ENCODE assay signal across 8 mouse cellular contexts in the genomic region with DNA sequence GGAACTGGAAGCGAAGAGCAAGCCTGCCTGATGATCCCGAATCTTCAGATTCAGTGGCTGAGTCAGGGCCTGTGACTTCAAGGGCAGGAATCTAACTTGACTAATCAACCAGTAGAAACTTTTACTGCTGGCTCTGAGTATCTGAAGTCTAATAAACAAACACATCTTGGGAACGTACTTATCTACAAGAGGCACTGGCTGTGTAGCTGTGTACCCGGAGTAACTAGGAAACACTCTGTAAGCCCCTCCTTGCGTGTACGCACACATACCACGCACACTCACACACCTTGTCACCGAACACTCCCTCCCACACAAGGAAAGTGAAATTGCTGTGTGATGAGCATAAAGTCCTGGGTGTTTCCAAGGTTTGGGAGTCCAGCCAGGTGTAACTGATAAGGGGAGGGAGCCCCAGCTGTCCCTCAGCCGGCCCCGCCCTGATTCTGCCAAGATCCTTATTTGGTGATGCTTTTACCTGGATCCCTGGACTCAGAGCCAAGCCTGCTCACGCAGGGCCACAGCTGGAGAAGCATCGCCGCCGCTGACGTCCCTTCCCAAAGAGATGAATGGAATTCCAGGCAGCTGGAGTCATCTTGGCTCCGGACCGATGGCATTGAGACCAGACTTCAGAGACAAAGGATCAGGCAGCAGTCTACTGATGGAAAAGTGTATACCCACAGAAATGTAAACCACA. TPM values are rescaled to one million over a fixed set of nuclear protein-coding genes. Genes with fewer than 3 reads are reported as not detected.
DNase-seq lines count a peak whose midpoint lies in the region; ATAC-seq lines count a peak whose summit lies in the region.

No protein-coding gene starts in this region.

- 0 out of 2 replicates have a peak, but pooled peaks cover 3% of the 10 kb centered on the region for H3K27me3 ChIP-seq in embryonic facial prominence, embryonic 15.5 days
- no peaks in the 10 kb centered on the region for H3K27me3 ChIP-seq in heart, embryonic 14.5 days (ENCODE audit: control insufficient read depth, insufficient read depth, low read length)
- 0 out of 2 replicates have a peak, but pooled peaks cover 4% of the 10 kb centered on the region for H3K27me3 ChIP-seq in limb, embryonic 11.5 days (ENCODE audit: control insufficient read depth, insufficient read depth, low read length)
- H3K27me3 ChIP-seq in midbrain, embryonic 14.5 days (ENCODE audit: control insufficient read depth, insufficient read depth, low read length), result peaks cover 7% of the 10 kb centered on the region; the same call in 1 of the 2 replicates

- H3K4me1 ChIP-seq in embryonic facial prominence, embryonic 15.5 days, result peaks cover 34% of the 10 kb centered on the region
- peaks cover 17 to 18% of the 10 kb centered on the region in 2 experiments for H3K4me1 ChIP-seq in heart, embryonic 14.5 days (ENCODE audit: control insufficient read depth in 2 of 2, insufficient read depth in 2 of 2, low read length in 2 of 2)
- H3K4me1 ChIP-seq in limb, embryonic 11.5 days (ENCODE audit: control insufficient read depth, insufficient read depth, low read length), result peaks cover 5% of the 10 kb centered on the region; the same call in 1 of the 2 replicates
- peaks cover 8% of the 10 kb centered on the region; the same call in 1 of the 2 replicates for H3K4me1 ChIP-seq in midbrain, embryonic 14.5 days (ENCODE audit: control insufficient read depth, insufficient read depth, low read length)

- peak overlapping the region; percentile 63 for H3K27ac ChIP-seq in embryonic facial prominence, embryonic 15.5 days (replicated peaks)
- peak overlapping the region; percentile 39 to 51; a peak in 2 of 4 replicates for H3K27ac ChIP-seq in heart, embryonic 14.5 days (replicated peaks in 1 of 2; ENCODE audit: control insufficient read depth in 1 of 2, insufficient read depth in 1 of 2, low read depth in 2 of 2, low read length in 2 of 2)
- no peak overlapping the region for H3K27ac ChIP-seq in limb, embryonic 11.5 days (replicated peaks; ENCODE audit: low read depth, low read length)
- no peak overlapping the region for H3K27ac ChIP-seq in midbrain, embryonic 14.5 days (replicated peaks; ENCODE audit: low read depth, low read length)

- H3K9me3 ChIP-seq in embryonic facial prominence, embryonic 15.5 days (replicated peaks), result no peaks in the 10 kb centered on the region
- no peaks in the 10 kb centered on the region for H3K9me3 ChIP-seq in heart, embryonic 14.5 days (ENCODE audit: control insufficient read depth, low read length)
- H3K9me3 ChIP-seq in limb, embryonic 11.5 days (ENCODE audit: control insufficient read depth, low read length), result no peaks in the 10 kb centered on the region
- H3K9me3 ChIP-seq in midbrain, embryonic 14.5 days (ENCODE audit: control insufficient read depth, low read length), result no peaks in the 10 kb centered on the region

- H3K4me3 ChIP-seq in embryonic facial prominence, embryonic 15.5 days (replicated peaks), result peak overlapping the region; percentile 66
- peak overlapping the region; percentile 17 to 52; a peak in 3 of 4 replicates for H3K4me3 ChIP-seq in heart, embryonic 14.5 days (ENCODE audit: control insufficient read depth in 1 of 2, insufficient read depth in 1 of 2, low read depth in 1 of 2, low read length in 2 of 2)
- H3K4me3 ChIP-seq in limb, embryonic 11.5 days (ENCODE audit: low read depth, low read length), result peak overlapping the region; percentile 8; the same call in 1 of the 2 replicates
- peak overlapping the region; percentile 47 for H3K4me3 ChIP-seq in midbrain, embryonic 14.5 days (replicated peaks; ENCODE audit: low read depth, low read length)

- peak overlapping the region; percentile 93 for H3K4me2 ChIP-seq in embryonic facial prominence, embryonic 15.5 days (replicated peaks)
- peak overlapping the region; percentile 92 for H3K4me2 ChIP-seq in heart, embryonic 14.5 days (ENCODE audit: low read length)
- H3K4me2 ChIP-seq in limb, embryonic 11.5 days (ENCODE audit: low read depth, severe bottlenecking), result peak overlapping the region; percentile 63
- H3K4me2 ChIP-seq in midbrain, embryonic 14.5 days (ENCODE audit: low read length), result peak overlapping the region; percentile 96

- H3K36me3 ChIP-seq in embryonic facial prominence, embryonic 15.5 days, result peaks cover 5% of the 10 kb centered on the region; the same call in 1 of the 2 replicates
- peaks cover 10% of the 10 kb centered on the region for H3K36me3 ChIP-seq in heart, embryonic 14.5 days (ENCODE audit: control insufficient read depth, insufficient read depth, low read length)
- no peaks in the 10 kb centered on the region for H3K36me3 ChIP-seq in limb, embryonic 11.5 days (ENCODE audit: control insufficient read depth, insufficient read depth, low read length)
- H3K36me3 ChIP-seq in midbrain, embryonic 14.5 days (ENCODE audit: control insufficient read depth, insufficient read depth, low read length), result no peaks in the 10 kb centered on the region

- 29% methylated on average over 17 of the region's 17 CpGs for WGBS in embryonic facial prominence, embryonic 15.5 days
- 24% methylated on average over 17 of the region's 17 CpGs for WGBS in heart, embryonic 14.5 days
- WGBS in limb, embryonic 11.5 days, result 41% methylated on average over 17 of the region's 17 CpGs
- WGBS in midbrain, embryonic 14.5 days, result 38% methylated on average over 17 of the region's 17 CpGs

- DNase-seq in 3T3-L1 (ENCODE audit: low read depth, low spot score), result peak; percentile 97
- peak; percentile 94 for DNase-seq in Muller cell, postnatal 12 days (ENCODE audit: inconsistent ontology term)
- DNase-seq in limb, embryonic 11.5 days (ENCODE audit: low spot score), result peak; percentile 53
- peak; percentile 58 for DNase-seq in midbrain, embryonic 14.5 days

- no peak for ATAC-seq in embryonic facial prominence, embryonic 15.5 days (ENCODE audit: insufficient number of reproducible peaks, low FRiP score, low TSS enrichment, low read depth)
- ATAC-seq in heart, embryonic 14.5 days (ENCODE audit: insufficient number of reproducible peaks, insufficient read depth, low FRiP score, low read depth), result no peak
- no peak for ATAC-seq in limb, embryonic 11.5 days (ENCODE audit: insufficient number of reproducible peaks, low FRiP score, low TSS enrichment, low read depth)
- no peak for ATAC-seq in midbrain, embryonic 14.5 days (ENCODE audit: low FRiP score, low TSS enrichment)
- no peak for ATAC-seq in inflammation-experienced regulatory T-cells, adult 6 months
- no peak for ATAC-seq in frontal cortex, adult (ENCODE audit: low TSS enrichment)

- H3K9ac ChIP-seq in embryonic facial prominence, embryonic 15.5 days, result no peak overlapping the region
- H3K9ac ChIP-seq in heart, embryonic 14.5 days (ENCODE audit: low read length), result peak overlapping the region; percentile 75; the same call in 1 of the 2 replicates
- H3K9ac ChIP-seq in limb, embryonic 11.5 days (ENCODE audit: low read length), result no peak overlapping the region; the same call in 1 of the 2 replicates
- peak overlapping the region; percentile 48 for H3K9ac ChIP-seq in midbrain, embryonic 14.5 days (replicated peaks; ENCODE audit: low read length)

RNA-seq across cellular contexts. Expression of a gene that starts 1.3 kb away (rescaled TPM):
- 66.6 and 69.1 TPM in 2 replicates for polyA plus RNA-seq in embryonic facial prominence, embryonic 15.5 days (2015; fragmentation: Nextera tagmentation; extraction: Ambion mirVana)
- polyA plus RNA-seq in heart, embryonic 14.5 days (2014; fragmentation: Nextera tagmentation; extraction: Ambion mirVana), result 26.0 and 26.5 TPM in 2 replicates
- 33.8 and 35.7 TPM in 2 replicates for polyA plus RNA-seq in limb, embryonic 11.5 days (2014; fragmentation: Nextera tagmentation; extraction: Ambion mirVana)
- 2.8 and 4.0 TPM in 2 replicates for polyA plus RNA-seq in midbrain, embryonic 14.5 days (2014; fragmentation: Nextera tagmentation; extraction: Ambion mirVana)
- under 1 TPM in 2 of 3 experiments, not detected in 1; 0.16 to 0.28 TPM for polyA plus RNA-seq in inflammation-experienced regulatory T-cells, adult 6 months (2017; shearing (Covaris generic))

Comparison
In these comparisons a context has a peak if more than half of its experiments do, and no peak if none do; other contexts are left out.
1. H3K27ac ChIP-seq: peak in embryonic facial prominence, embryonic 15.5 days (single experiment) and heart, embryonic 14.5 days (2 of 2); none in limb, embryonic 11.5 days (single experiment) and midbrain, embryonic 14.5 days (single experiment).
2. H3K4me3 ChIP-seq: peak in every context shown above with its lines; median percentile 66 in embryonic facial prominence, embryonic 15.5 days; 47 in midbrain, embryonic 14.5 days; 34 in heart, embryonic 14.5 days; 8 in limb, embryonic 11.5 days.
3. H3K9ac ChIP-seq: peak in heart, embryonic 14.5 days (single experiment) and midbrain, embryonic 14.5 days (single experiment); none in embryonic facial prominence, embryonic 15.5 days (single experiment) and limb, embryonic 11.5 days (single experiment).
4. Peak in every context shown above with its lines, with median percentiles within 50 percentile points of each other: DNase-seq and H3K4me2 ChIP-seq.